Mouse (Mus musculus) lung, adult 2 months (tissue): ENCODE results near the gene Znfx1. TPM values are rescaled to one million over a fixed set of nuclear protein-coding genes. Genes with fewer than 3 reads are reported as not detected.

Experiments used
- DNase-seq: peaks from one replicate; pipeline ENCODE4 v3.0.0; 2022
- H3K4me1 ChIP-seq: fragments of 200-500 bp; 2 replicates; pipeline ENCODE4 v1.6.1; 2011; ENCODE audit warnings: low read length; ENCODE audit not compliant: control insufficient read depth, insufficient read depth
- H3K4me3 ChIP-seq: fragments of 200-500 bp; replicated peaks from 2 replicates; pipeline ENCODE3; 2011; ENCODE audit warnings: low read depth, mild to moderate bottlenecking, control low read depth, low read length; ENCODE audit errors: extremely low read depth
- CTCF ChIP-seq: fragments of 200-500 bp; IDR thresholded peaks from 2 replicates; pipeline ENCODE4 v1.5.1; 2011; ENCODE audit warnings: mild to moderate bottlenecking, low read length, control low read depth; ENCODE audit not compliant: insufficient read depth
- POLR2A ChIP-seq: fragments of 200-500 bp; IDR thresholded peaks from 2 replicates; pipeline ENCODE4 v1.6.1; 2011; ENCODE audit warnings: low read depth, mild to moderate bottlenecking, control low read depth, low read length, borderline replicate concordance; ENCODE audit errors: extremely low read depth
- WGBS: fragments of 180-500 bp; shearing (Covaris S2); methylation state at CpG from one replicate; pipeline ENCODE4 v1.1.7; 2018; 5-methylcytosine and 5-hydroxymethylcytosine counted together
- polyA plus RNA-seq: library from polyadenylated mRNA; depleted of rRNA; stranded (reverse); fragments of >200 nt; gene quantifications from 2 replicates; pipeline ENCODE4 v1.2.3, GENCODE M21; 2012

The Znfx1 gene
- polyA plus RNA-seq, 1 experiment = 46.6 TPM

DNA sequence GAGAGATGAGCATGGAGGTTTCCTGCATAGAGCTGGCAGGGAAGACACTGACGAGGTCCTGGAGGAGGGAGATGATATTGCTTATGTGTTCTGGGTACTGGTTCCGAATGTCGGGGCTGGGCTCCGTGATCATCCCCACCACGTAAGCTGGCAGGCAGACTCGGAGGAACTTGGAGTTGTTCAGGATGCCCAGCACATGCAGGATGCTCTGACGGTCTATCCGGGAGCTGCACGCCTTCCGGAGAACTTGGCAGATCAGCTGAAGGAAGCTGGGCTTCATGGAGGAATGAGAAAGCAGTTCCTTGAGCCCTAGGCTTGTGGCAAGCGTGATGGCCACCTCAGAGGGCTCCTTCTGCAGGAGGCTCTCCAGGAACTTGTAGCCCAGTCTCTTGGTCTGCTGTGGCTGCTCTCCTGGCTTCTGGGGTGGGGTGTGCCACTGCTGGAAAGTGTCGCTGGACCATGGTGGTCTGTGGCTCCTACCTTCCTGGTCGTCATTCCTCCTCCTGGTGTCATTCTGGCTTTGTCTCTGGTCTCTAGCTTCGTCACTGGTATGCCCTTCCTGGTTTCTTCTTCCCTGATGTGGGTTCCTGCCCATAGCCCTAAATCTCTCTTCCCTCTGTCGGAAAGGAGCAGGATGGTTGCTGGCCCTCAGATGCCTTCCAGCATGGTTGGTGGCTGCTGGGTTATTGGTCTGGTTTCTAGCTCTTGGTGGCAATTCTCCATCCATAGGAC lies 6.4 kb downstream of the Znfx1 start:
- no peak for DNase-seq
- 93% methylated on average over 15 of the region's 15 CpGs for WGBS
- no peak for TF ChIP-seq POLR2A
- no peak for TF ChIP-seq CTCF
- peaks cover 16% of the 10 kb centered on the region for H3K4me1 ChIP-seq
- H3K4me3 ChIP-seq = no peak overlapping the region

DNA sequence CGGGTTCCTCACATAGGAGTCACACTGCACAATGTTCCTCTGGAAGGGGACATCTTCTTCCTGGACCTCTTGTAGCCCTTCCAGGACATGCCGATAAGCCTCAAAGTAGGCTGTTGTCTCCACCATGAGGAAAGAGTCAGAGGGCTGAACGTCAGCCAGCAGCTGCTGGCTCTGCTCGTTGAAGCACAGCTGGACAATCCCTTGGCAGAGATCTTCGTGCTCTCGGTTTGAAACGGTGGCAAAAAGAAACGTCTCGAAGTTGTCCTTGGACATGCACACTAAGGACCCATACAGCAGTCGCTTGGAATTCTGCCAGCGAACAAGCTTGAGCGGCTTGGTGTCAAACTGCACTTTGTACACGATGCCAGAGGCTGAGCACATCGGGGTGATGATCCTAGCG lies 7.4 kb downstream of the Znfx1 start:
- DNase-seq = no peak
- peaks cover 13% of the 10 kb centered on the region for H3K4me1 ChIP-seq
- no peak overlapping the region for H3K4me3 ChIP-seq
- no peak for TF ChIP-seq POLR2A
- TF ChIP-seq CTCF = no peak
- 51% methylated on average over 15 of the region's 15 CpGs for WGBS

DNA sequence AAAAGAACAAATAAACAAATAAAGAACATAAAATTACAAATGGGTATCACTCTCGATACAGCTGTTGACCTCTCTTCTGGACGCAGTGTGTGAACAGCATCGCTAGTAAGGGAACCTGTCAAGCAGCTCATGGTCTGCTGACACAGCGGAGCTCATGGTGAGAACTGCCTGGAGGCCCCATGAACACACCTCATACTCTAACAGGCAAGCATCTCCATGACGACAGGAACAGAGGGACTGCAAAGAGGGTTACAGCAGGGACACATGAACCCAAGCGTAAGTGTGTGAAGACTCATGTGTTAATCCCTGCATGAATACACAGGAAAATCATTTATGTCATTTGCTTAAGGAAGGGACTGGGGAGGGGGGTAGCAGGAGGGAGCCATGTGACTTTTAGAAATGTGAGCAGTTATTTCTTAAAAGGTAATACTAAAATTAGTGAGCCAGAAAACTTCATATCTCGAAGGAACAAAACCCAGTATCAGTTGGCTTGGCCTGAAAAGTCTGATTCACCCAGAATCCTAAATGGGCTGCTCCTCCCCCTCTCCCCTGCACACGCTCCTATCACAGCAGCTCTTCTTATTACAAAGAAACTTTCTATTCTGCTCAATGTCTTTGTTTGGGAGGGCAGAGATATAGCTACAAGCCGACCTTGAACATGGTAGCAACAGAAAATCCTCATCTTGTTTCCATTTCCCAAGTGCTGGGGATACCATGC lies 9.5 kb downstream of the Znfx1 start:
- WGBS = 59% methylated on average over 9 of the region's 9 CpGs
- peaks cover 5% of the 10 kb centered on the region; the same call in 1 of the 2 replicates for H3K4me1 ChIP-seq
- no peak for DNase-seq
- H3K4me3 ChIP-seq = no peak overlapping the region
- TF ChIP-seq POLR2A (no peak), CTCF (no peak)

- TF ChIP-seq POLR2A = no peak
- no peak for TF ChIP-seq CTCF
- 85% methylated on average over 8 of the region's 8 CpGs for WGBS
- H3K4me3 ChIP-seq = no peak overlapping the region
- DNase-seq = no peak
- H3K4me1 ChIP-seq = no peaks in the 10 kb centered on the region
Measured at GRCm38 (mm10) chr2:167048698-167049358, 14.0 kb downstream of the Znfx1 start.

DNA sequence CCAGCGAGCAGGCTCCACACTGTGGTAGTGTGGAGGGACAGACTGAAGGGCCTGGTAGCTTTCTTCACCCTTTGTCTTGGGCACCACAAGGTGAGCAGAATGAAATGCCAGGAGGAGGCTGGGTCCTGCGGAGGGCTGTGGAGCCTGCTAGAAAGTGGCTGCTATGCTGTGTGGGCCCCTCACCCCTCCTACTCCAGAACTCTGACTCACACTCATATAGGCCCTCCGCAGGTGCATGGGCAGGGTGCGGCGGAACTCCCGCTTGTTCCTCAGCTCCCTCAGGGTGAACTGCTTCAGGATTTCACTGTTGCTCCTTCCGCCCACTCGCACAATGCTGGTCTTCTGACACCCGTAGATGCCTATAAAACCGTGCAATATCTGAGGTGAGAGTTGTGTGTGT lies 14.6 kb downstream of the Znfx1 start:
- H3K4me3 ChIP-seq = no peak overlapping the region
- no peak for DNase-seq
- H3K4me1 ChIP-seq = no peaks in the 10 kb centered on the region
- TF ChIP-seq CTCF = no peak
- TF ChIP-seq POLR2A = no peak
- WGBS = 89% methylated on average over 10 of the region's 10 CpGs

- TF ChIP-seq POLR2A (no peak), CTCF (no peak)
- no peaks in the 10 kb centered on the region for H3K4me1 ChIP-seq
- no peak overlapping the region for H3K4me3 ChIP-seq
- DNase-seq = no peak
- 78% methylated on average over 12 of the region's 12 CpGs for WGBS
Measured at GRCm38 (mm10) chr2:167043400-167044121, 19.3 kb downstream of the Znfx1 start.

DNA sequence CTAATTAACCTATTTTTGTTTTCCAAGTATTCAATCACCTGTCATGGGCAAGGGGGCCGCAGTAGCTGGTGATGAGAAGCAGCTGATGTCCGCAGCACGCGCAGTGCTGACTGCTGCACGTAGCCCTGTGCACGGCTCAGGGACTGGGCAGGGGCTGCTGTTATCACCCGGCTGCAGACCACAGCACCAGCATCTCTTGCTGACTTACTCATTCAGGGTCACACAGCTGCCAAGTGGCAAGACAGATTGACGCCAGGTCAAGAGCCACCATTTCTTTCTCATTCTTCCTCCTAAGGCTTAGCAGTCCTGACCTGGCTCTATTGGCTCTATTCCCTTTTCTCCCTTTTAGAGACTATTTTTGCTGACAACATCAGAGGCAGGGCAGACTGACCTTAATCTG lies 23.4 kb downstream of the Znfx1 start:
- WGBS = 69% methylated on average over 8 of the region's 8 CpGs
- no peak for DNase-seq
- no peaks in the 10 kb centered on the region for H3K4me1 ChIP-seq

DNA sequence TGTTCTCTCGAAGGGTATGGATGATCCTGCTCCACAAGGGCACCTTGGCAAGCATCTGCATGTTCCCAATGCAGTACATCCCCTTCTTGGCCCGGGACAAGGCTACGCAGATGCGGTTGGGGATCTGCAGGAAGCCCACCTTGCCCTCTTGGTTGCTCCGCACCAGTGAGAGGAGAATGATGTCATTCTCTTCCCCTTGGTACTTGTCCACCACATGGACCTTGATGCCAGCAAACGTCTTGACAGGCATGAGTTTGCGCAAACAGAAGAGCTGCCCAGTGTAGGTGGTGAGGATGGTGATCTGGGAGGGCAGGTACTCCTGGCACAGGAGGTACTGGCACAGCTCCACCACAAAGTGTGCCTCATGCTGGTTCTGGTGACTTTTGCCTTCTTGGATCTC lies 24.1 kb downstream of the Znfx1 start:
- DNase-seq = no peak
- no peak overlapping the region for H3K4me3 ChIP-seq
- TF ChIP-seq POLR2A (no peak), CTCF (no peak)
- WGBS = 85% methylated on average over 7 of the region's 7 CpGs
- H3K4me1 ChIP-seq = no peaks in the 10 kb centered on the region

More for the DNA sequence above, 23.4 kb downstream of the Znfx1 start:
- TF ChIP-seq POLR2A (no peak), CTCF (no peak)
- no peak overlapping the region for H3K4me3 ChIP-seq

DNA sequence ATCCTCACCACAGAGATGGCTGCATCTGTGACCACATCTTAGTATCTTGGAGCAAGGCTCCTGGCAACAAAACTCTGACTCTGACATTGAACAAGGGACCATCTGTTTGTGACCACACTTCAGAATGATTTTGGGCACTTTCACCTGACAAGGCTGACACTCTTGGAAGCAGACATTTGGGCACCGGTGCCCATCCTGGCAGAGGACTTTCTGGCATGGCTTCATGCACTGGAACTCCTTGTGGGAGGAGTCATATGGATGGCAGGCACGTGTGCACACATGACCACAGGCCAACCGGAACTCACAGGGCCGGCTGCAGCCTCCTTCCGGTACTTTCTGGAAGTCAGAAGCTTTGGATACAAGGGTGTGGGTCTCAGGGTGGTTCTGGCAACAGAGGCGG lies 24.5 kb downstream of the Znfx1 start:
- WGBS = 80% methylated on average over 6 of the region's 6 CpGs
- Histone ChIP-seq H3K4me3 (no peak overlapping the region), H3K4me1 (no peaks in the 10 kb centered on the region)
- TF ChIP-seq POLR2A (no peak), CTCF (no peak)
- no peak for DNase-seq

DNA sequence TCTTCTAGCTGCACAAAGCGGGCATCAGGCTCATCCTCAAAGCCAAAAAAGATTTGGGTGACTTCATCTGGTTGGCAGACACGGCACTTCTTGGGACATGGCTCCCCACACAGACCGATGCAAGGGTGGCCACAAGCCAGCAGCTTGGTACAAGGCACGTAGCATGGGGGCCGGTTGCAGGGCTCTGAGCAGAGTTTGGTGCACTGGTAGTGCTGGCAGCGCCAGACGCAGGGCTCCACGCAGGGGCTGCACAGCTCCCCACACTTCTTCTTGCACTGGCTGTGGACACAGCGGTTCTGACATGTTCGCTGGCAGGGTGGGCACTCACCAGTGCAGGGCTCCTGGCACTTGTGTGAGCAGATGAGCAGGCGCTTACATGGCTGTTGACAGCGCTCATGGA lies 25.1 kb downstream of the Znfx1 start:
- no peak for DNase-seq
- H3K4me1 ChIP-seq = no peaks in the 10 kb centered on the region
- 92% methylated on average over 12 of the region's 12 CpGs for WGBS
- no peak for TF ChIP-seq POLR2A
- no peak for TF ChIP-seq CTCF
- H3K4me3 ChIP-seq = no peak overlapping the region
